8 mouse cellular contexts compared by ENCODE assay signal in genomic region chr5:23615586-23616269, GRCm38 (mm10).
DNase-seq lines count a peak whose midpoint lies in the region; ATAC-seq lines count a peak whose summit lies in the region.

No protein-coding gene starts in this region.

- peak overlapping the region; percentile 62 for H3K4me3 ChIP-seq in lung, embryonic 16.5 days (ENCODE audit: low read length)
- H3K4me3 ChIP-seq in forebrain, embryonic 10.5 days = peak overlapping the region; percentile 57
- peak overlapping the region; percentile 47 for H3K4me3 ChIP-seq in limb, embryonic 15.5 days
- peak overlapping the region; percentile 48 for H3K4me3 ChIP-seq in stomach, embryonic 15.5 days (replicated peaks)

- no peaks in the 10 kb centered on the region for H3K27me3 ChIP-seq in lung, embryonic 16.5 days (ENCODE audit: control insufficient read depth, insufficient read depth, low read depth, low read length)
- no peaks in the 10 kb centered on the region for H3K27me3 ChIP-seq in forebrain, embryonic 10.5 days (ENCODE audit: poor library complexity, severe bottlenecking)
- H3K27me3 ChIP-seq in limb, embryonic 15.5 days = no peaks in the 10 kb centered on the region
- H3K27me3 ChIP-seq in stomach, embryonic 15.5 days (replicated peaks) = no peaks in the 10 kb centered on the region

- WGBS in lung, embryonic 16.5 days = 24% methylated on average over 5 of the region's 5 CpGs
- WGBS in forebrain, embryonic 10.5 days = 75% methylated on average over 5 of the region's 5 CpGs
- WGBS in limb, embryonic 15.5 days = 22% methylated on average over 5 of the region's 5 CpGs
- WGBS in stomach, embryonic 15.5 days = 15% methylated on average over 5 of the region's 5 CpGs

- no peaks in the 10 kb centered on the region for H3K36me3 ChIP-seq in lung, embryonic 16.5 days (ENCODE audit: control insufficient read depth, insufficient read depth, low read length)
- peaks cover 7% of the 10 kb centered on the region; the same call in 1 of the 2 replicates for H3K36me3 ChIP-seq in forebrain, embryonic 10.5 days (replicated peaks)
- no peaks in the 10 kb centered on the region for H3K36me3 ChIP-seq in limb, embryonic 15.5 days
- no peaks in the 10 kb centered on the region for H3K36me3 ChIP-seq in stomach, embryonic 15.5 days

- ATAC-seq in lung, embryonic 16.5 days (ENCODE audit: low read depth) = peak; percentile 56
- no peak for ATAC-seq in limb, embryonic 15.5 days (ENCODE audit: insufficient number of reproducible peaks, low FRiP score, low TSS enrichment, low read depth)
- ATAC-seq in stomach, embryonic 15.5 days (ENCODE audit: insufficient read depth, low FRiP score, low read depth) = peak; percentile 44; the same call in 1 of the 2 replicates
- no peak for ATAC-seq in monocyte, adult 5-6 weeks (replicated peaks; ENCODE audit: insufficient number of reproducible peaks, low FRiP score, low TSS enrichment, poor library complexity, severe bottlenecking)

- H3K9ac ChIP-seq in lung, embryonic 16.5 days (ENCODE audit: low read length) = peak overlapping the region; percentile 63
- peak overlapping the region; percentile 5; the same call in 1 of the 2 replicates for H3K9ac ChIP-seq in limb, embryonic 15.5 days
- peak overlapping the region; percentile 44; the same call in 1 of the 2 replicates for H3K9ac ChIP-seq in stomach, embryonic 15.5 days

- peak overlapping the region; percentile 89 for H3K27ac ChIP-seq in lung, embryonic 16.5 days (ENCODE audit: low read length)
- H3K27ac ChIP-seq in forebrain, embryonic 10.5 days = peak overlapping the region; percentile 88
- peak overlapping the region; percentile 91 for H3K27ac ChIP-seq in limb, embryonic 15.5 days
- peak overlapping the region; percentile 90 for H3K27ac ChIP-seq in stomach, embryonic 15.5 days

- 0 out of 2 replicates have a peak, but pooled peaks cover 4% of the 10 kb centered on the region for H3K4me1 ChIP-seq in lung, embryonic 16.5 days (replicated peaks; ENCODE audit: control insufficient read depth, insufficient read depth, low read length)
- peaks cover 24% of the 10 kb centered on the region for H3K4me1 ChIP-seq in forebrain, embryonic 10.5 days
- 0 out of 2 replicates have a peak, but pooled peaks cover 2% of the 10 kb centered on the region for H3K4me1 ChIP-seq in limb, embryonic 15.5 days
- H3K4me1 ChIP-seq in stomach, embryonic 15.5 days = no peaks in the 10 kb centered on the region; the same call in 1 of the 2 replicates

- no peaks in the 10 kb centered on the region for H3K9me3 ChIP-seq in lung, embryonic 16.5 days (ENCODE audit: control insufficient read depth, low read length)
- H3K9me3 ChIP-seq in forebrain, embryonic 10.5 days = no peaks in the 10 kb centered on the region
- H3K9me3 ChIP-seq in limb, embryonic 15.5 days = no peaks in the 10 kb centered on the region
- H3K9me3 ChIP-seq in stomach, embryonic 15.5 days = no peaks in the 10 kb centered on the region

- no peak for DNase-seq in lung, postnatal 36 days
- DNase-seq in forebrain, embryonic 10.5 days (ENCODE audit: extremely low spot score, low spot score) = no peak
- DNase-seq in thymus, postnatal 4 days = no peak
- DNase-seq in thymus, postnatal 14 days = no peak

- H3K4me2 ChIP-seq in lung, embryonic 16.5 days (ENCODE audit: low read depth, low read length) = peak overlapping the region; percentile 68
- H3K4me2 ChIP-seq in limb, embryonic 15.5 days = peak overlapping the region; percentile 53
- H3K4me2 ChIP-seq in stomach, embryonic 15.5 days = peak overlapping the region; percentile 61

Comparison
In these comparisons a context has a peak if more than half of its experiments do, and no peak if none do; other contexts are left out.
1. ATAC-seq: peak in lung, embryonic 16.5 days (single experiment) and stomach, embryonic 15.5 days (single experiment); none in limb, embryonic 15.5 days (single experiment) and monocyte, adult 5-6 weeks (single experiment).
2. H3K9ac ChIP-seq: peak in every context shown above with its lines; median percentile 63 in lung, embryonic 16.5 days; 44 in stomach, embryonic 15.5 days; 5 in limb, embryonic 15.5 days.
3. Peak in every context shown above with its lines, with median percentiles within 50 percentile points of each other: H3K27ac ChIP-seq, H3K4me2 ChIP-seq and H3K4me3 ChIP-seq.